Mouse (Mus musculus) small intestine, adult 2 months (tissue): Measurements from ENCODE around the gene Rnf181.

Experiments used
- CTCF ChIP-seq: fragments of 200-500 bp; IDR thresholded peaks from 2 replicates; pipeline ENCODE4 v1.5.1; 2012; ENCODE audit warnings: low read depth, mild to moderate bottlenecking, control low read depth, inconsistent platforms, low read length, moderate library complexity, mixed read lengths; ENCODE audit not compliant: insufficient replicate concordance, insufficient read length; ENCODE audit errors: extremely low read depth
- POLR2A ChIP-seq: fragments of 200-500 bp; IDR thresholded peaks from 2 replicates; pipeline ENCODE4 v1.6.1; 2012; ENCODE audit warnings: low read depth, mild to moderate bottlenecking, control low read depth, inconsistent platforms, low read length, moderate library complexity

- no peak for TF ChIP-seq CTCF
- TF ChIP-seq POLR2A, result peak; percentile 35; the same call in 1 of the 2 replicates
Observed at GRCm38 (mm10) chr6:72364985-72365384, 1.8 kb downstream of the Rnf181 start.
